Comparison of ENCODE assay signal across 22 mouse cellular contexts in genomic region chr1:97319622-97320021, GRCm38 (mm10).
"Had no signal": no experiment of that assay in that cellular context is flagged by ENCODE, and none has a peak within 500 bp of the region (broad histone marks: within the 10 kb centered on the region; RNA-seq: fewer than 3 reads in every experiment).

No protein-coding gene starts in this region.

- H3K4me2 ChIP-seq: heart, embryonic 12.5 days; hindbrain, embryonic 13.5 days; hindbrain, embryonic 15.5 days; limb, embryonic 12.5 days; liver, embryonic 12.5 days had no signal

- H3K36me3 ChIP-seq: heart, embryonic 10.5 days; heart, embryonic 12.5 days; hindbrain, embryonic 13.5 days; hindbrain, embryonic 15.5 days; limb, embryonic 10.5 days; limb, embryonic 12.5 days; liver, embryonic 12.5 days had no signal

- H3K9ac ChIP-seq: heart, embryonic 12.5 days; hindbrain, embryonic 13.5 days; hindbrain, embryonic 15.5 days; limb, embryonic 12.5 days; liver, embryonic 12.5 days; liver, embryonic 14.5 days had no signal

- H3K4me1 ChIP-seq: heart, embryonic 10.5 days; heart, embryonic 12.5 days; hindbrain, embryonic 13.5 days; hindbrain, embryonic 15.5 days; limb, embryonic 10.5 days; limb, embryonic 12.5 days; liver, embryonic 12.5 days had no signal

- ATAC-seq: hindbrain, postnatal 0 days; liver, embryonic 12.5 days had no signal

- H3K4me3 ChIP-seq: gastrocnemius, adult 2 months; heart, embryonic 10.5 days; heart, embryonic 12.5 days; hindbrain, embryonic 13.5 days; hindbrain, embryonic 15.5 days; layer of hippocampus, adult 2 months; left cerebral cortex, adult 2 months; limb, embryonic 10.5 days; limb, embryonic 12.5 days; liver, embryonic 12.5 days had no signal

- H3K27me3 ChIP-seq: heart, embryonic 12.5 days; hindbrain, embryonic 13.5 days; hindbrain, embryonic 15.5 days; limb, embryonic 12.5 days; liver, embryonic 12.5 days had no signal

- H3K9me3 ChIP-seq: heart, embryonic 10.5 days; heart, embryonic 12.5 days; hindbrain, embryonic 13.5 days; hindbrain, embryonic 15.5 days; limb, embryonic 10.5 days; limb, embryonic 12.5 days; liver, embryonic 12.5 days had no signal

- H3K27ac ChIP-seq: gastrocnemius, adult 2 months; heart, embryonic 10.5 days; hindbrain, embryonic 13.5 days; hindbrain, embryonic 15.5 days; hindbrain, postnatal 0 days; layer of hippocampus, adult 2 months; left cerebral cortex, adult 2 months; limb, embryonic 10.5 days; limb, embryonic 12.5 days; liver, embryonic 12.5 days; liver, embryonic 14.5 days had no signal

- DNase-seq: gastrocnemius, adult 2 months; gastrocnemius, postnatal 10 days; gastrocnemius, postnatal 25 days; heart, postnatal 14 days; heart, postnatal 36 days; kidney, adult 18-20 months; kidney, adult 8-10 months; kidney, postnatal 10 days; kidney, postnatal 25 days; kidney, postnatal 4 days; liver had no signal
